Mouse (Mus musculus): ENCODE measurements around the gene Ankfy1.

Ankfy1 gene

GRCm38 (mm10) chr11:72801182-72801581 lies 111.4 kb downstream of the Ankfy1 start:
- no peak for TF ChIP-seq CTCF (conservative IDR thresholded peaks at IDR 0.05; ENCODE audit: low read length)
- no peak for TF ChIP-seq POU5F1 (IDR thresholded peaks at IDR 0.05; ENCODE audit: borderline replicate concordance, low read length)
- no peak for TF ChIP-seq NANOG (IDR thresholded peaks at IDR 0.05; ENCODE audit: borderline replicate concordance, low read length)
- H3K9me3 ChIP-seq (ENCODE audit: low read length) = no peaks in the 10 kb centered on the region

GRCm38 (mm10) chr11:72803038-72803437 lies 113.2 kb downstream of the Ankfy1 start:
- Histone ChIP-seq H3K27me3 (ENCODE audit: insufficient read depth, low read length) (no peaks in the 10 kb centered on the region), H3K36me3 (ENCODE audit: insufficient read depth, low read length) (no peaks in the 10 kb centered on the region), H3K9me3 (ENCODE audit: low read length) (no peaks in the 10 kb centered on the region), H3K4me1 (replicated peaks; ENCODE audit: low read depth, low read length) (peaks cover 11% of the 10 kb centered on the region), H3K4me3 (replicated peaks; ENCODE audit: low read length) (no peak overlapping the region)
- TF ChIP-seq POU5F1 (IDR thresholded peaks at IDR 0.05; ENCODE audit: borderline replicate concordance, low read length) = no peak
- TF ChIP-seq CTCF (conservative IDR thresholded peaks at IDR 0.05; ENCODE audit: low read length) = no peak
- no peak for TF ChIP-seq NANOG (IDR thresholded peaks at IDR 0.05; ENCODE audit: borderline replicate concordance, low read length)

More at GRCm38 (mm10) chr11:72801182-72801581, 111.4 kb downstream of the Ankfy1 start:
- Histone ChIP-seq H3K4me3 (replicated peaks; ENCODE audit: low read length) (no peak overlapping the region), H3K4me1 (replicated peaks; ENCODE audit: low read depth, low read length) (peaks cover 15% of the 10 kb centered on the region), H3K36me3 (ENCODE audit: insufficient read depth, low read length) (no peaks in the 10 kb centered on the region), H3K27me3 (ENCODE audit: insufficient read depth, low read length) (no peaks in the 10 kb centered on the region)

- TF ChIP-seq NANOG (IDR thresholded peaks at IDR 0.05; ENCODE audit: borderline replicate concordance, low read length) = no peak
- Histone ChIP-seq H3K27me3 (ENCODE audit: insufficient read depth, low read length) (no peaks in the 10 kb centered on the region), H3K36me3 (ENCODE audit: insufficient read depth, low read length) (no peaks in the 10 kb centered on the region), H3K4me3 (replicated peaks; ENCODE audit: low read length) (no peak overlapping the region), H3K4me1 (replicated peaks; ENCODE audit: low read depth, low read length) (peaks cover 11% of the 10 kb centered on the region), H3K9me3 (ENCODE audit: low read length) (no peaks in the 10 kb centered on the region)
These were observed 114.8 kb downstream of the Ankfy1 start for GRCm38 (mm10) chr11:72804586-72804985.

- Histone ChIP-seq H3K9me3 (ENCODE audit: low read length) (no peaks in the 10 kb centered on the region), H3K36me3 (ENCODE audit: insufficient read depth, low read length) (no peaks in the 10 kb centered on the region), H3K4me1 (replicated peaks; ENCODE audit: low read depth, low read length) (peaks cover 11% of the 10 kb centered on the region), H3K27me3 (ENCODE audit: insufficient read depth, low read length) (no peaks in the 10 kb centered on the region), H3K4me3 (replicated peaks; ENCODE audit: low read length) (no peak overlapping the region)
- no peak for TF ChIP-seq NANOG (IDR thresholded peaks at IDR 0.05; ENCODE audit: borderline replicate concordance, low read length)
- no peak for TF ChIP-seq POU5F1 (IDR thresholded peaks at IDR 0.05; ENCODE audit: borderline replicate concordance, low read length)
- no peak for TF ChIP-seq CTCF (conservative IDR thresholded peaks at IDR 0.05; ENCODE audit: low read length)
These were observed 115.4 kb downstream of the Ankfy1 start for GRCm38 (mm10) chr11:72805232-72805631.

GRCm38 (mm10) chr11:72806556-72806955 lies 116.8 kb downstream of the Ankfy1 start:
- Histone ChIP-seq H3K4me1 (replicated peaks; ENCODE audit: low read depth, low read length) (peaks cover 11% of the 10 kb centered on the region), H3K36me3 (ENCODE audit: insufficient read depth, low read length) (no peaks in the 10 kb centered on the region), H3K9me3 (ENCODE audit: low read length) (no peaks in the 10 kb centered on the region), H3K27me3 (ENCODE audit: insufficient read depth, low read length) (no peaks in the 10 kb centered on the region), H3K4me3 (replicated peaks; ENCODE audit: low read length) (no peak overlapping the region)
- TF ChIP-seq POU5F1 (IDR thresholded peaks at IDR 0.05; ENCODE audit: borderline replicate concordance, low read length) = no peak
- TF ChIP-seq CTCF (conservative IDR thresholded peaks at IDR 0.05; ENCODE audit: low read length) = no peak
- no peak for TF ChIP-seq NANOG (IDR thresholded peaks at IDR 0.05; ENCODE audit: borderline replicate concordance, low read length)

- no peak for TF ChIP-seq NANOG (IDR thresholded peaks at IDR 0.05; ENCODE audit: borderline replicate concordance, low read length)
- no peak for TF ChIP-seq POU5F1 (IDR thresholded peaks at IDR 0.05; ENCODE audit: borderline replicate concordance, low read length)
- TF ChIP-seq CTCF (conservative IDR thresholded peaks at IDR 0.05; ENCODE audit: low read length) = no peak
- no peaks in the 10 kb centered on the region for H3K27me3 ChIP-seq (ENCODE audit: insufficient read depth, low read length)
These were observed 118.2 kb downstream of the Ankfy1 start for GRCm38 (mm10) chr11:72807992-72808391.

GRCm38 (mm10) chr11:72813687-72814086 lies 123.9 kb downstream of the Ankfy1 start:
- Histone ChIP-seq H3K4me3 (replicated peaks; ENCODE audit: low read length) (no peak overlapping the region), H3K9me3 (ENCODE audit: low read length) (no peaks in the 10 kb centered on the region), H3K27me3 (ENCODE audit: insufficient read depth, low read length) (no peaks in the 10 kb centered on the region), H3K4me1 (replicated peaks; ENCODE audit: low read depth, low read length) (no peaks in the 10 kb centered on the region), H3K36me3 (ENCODE audit: insufficient read depth, low read length) (peaks cover 3% of the 10 kb centered on the region; the same call in 1 of the 2 replicates)
- no peak for TF ChIP-seq NANOG (IDR thresholded peaks at IDR 0.05; ENCODE audit: borderline replicate concordance, low read length)
- no peak for TF ChIP-seq CTCF (conservative IDR thresholded peaks at IDR 0.05; ENCODE audit: low read length)
- TF ChIP-seq POU5F1 (IDR thresholded peaks at IDR 0.05; ENCODE audit: borderline replicate concordance, low read length) = no peak

More at GRCm38 (mm10) chr11:72807992-72808391, 118.2 kb downstream of the Ankfy1 start:
- Histone ChIP-seq H3K4me1 (replicated peaks; ENCODE audit: low read depth, low read length) (peaks cover 11% of the 10 kb centered on the region), H3K36me3 (ENCODE audit: insufficient read depth, low read length) (no peaks in the 10 kb centered on the region), H3K4me3 (replicated peaks; ENCODE audit: low read length) (no peak overlapping the region), H3K9me3 (ENCODE audit: low read length) (no peaks in the 10 kb centered on the region)

GRCm38 (mm10) chr11:72814188-72814587 lies 124.4 kb downstream of the Ankfy1 start:
- no peaks in the 10 kb centered on the region for H3K27me3 ChIP-seq (ENCODE audit: insufficient read depth, low read length)
- H3K4me3 ChIP-seq (replicated peaks; ENCODE audit: low read length) = no peak overlapping the region
- H3K9me3 ChIP-seq (ENCODE audit: low read length) = no peaks in the 10 kb centered on the region
- TF ChIP-seq CTCF (conservative IDR thresholded peaks at IDR 0.05; ENCODE audit: low read length) (peak; percentile 54), POU5F1 (IDR thresholded peaks at IDR 0.05; ENCODE audit: borderline replicate concordance, low read length) (no peak)
- H3K36me3 ChIP-seq (ENCODE audit: insufficient read depth, low read length) = peaks cover 7% of the 10 kb centered on the region; the same call in 1 of the 2 replicates
- 0 out of 2 replicates have a peak, but pooled peaks cover 2% of the 10 kb centered on the region for H3K4me1 ChIP-seq (replicated peaks; ENCODE audit: low read depth, low read length)

GRCm38 (mm10) chr11:72816859-72817258 lies 127.1 kb downstream of the Ankfy1 start:
- no peaks in the 10 kb centered on the region for H3K27me3 ChIP-seq (ENCODE audit: insufficient read depth, low read length)
- H3K4me3 ChIP-seq (replicated peaks; ENCODE audit: low read length) = no peak overlapping the region
- TF ChIP-seq CTCF (conservative IDR thresholded peaks at IDR 0.05; ENCODE audit: low read length) = no peak
- TF ChIP-seq POU5F1 (IDR thresholded peaks at IDR 0.05; ENCODE audit: borderline replicate concordance, low read length) = no peak
- no peak for TF ChIP-seq NANOG (IDR thresholded peaks at IDR 0.05; ENCODE audit: borderline replicate concordance, low read length)
- H3K36me3 ChIP-seq (ENCODE audit: insufficient read depth, low read length) = peaks cover 14% of the 10 kb centered on the region
- H3K9me3 ChIP-seq (ENCODE audit: low read length) = no peaks in the 10 kb centered on the region
- H3K4me1 ChIP-seq (replicated peaks; ENCODE audit: low read depth, low read length) = 0 out of 2 replicates have a peak, but pooled peaks cover 2% of the 10 kb centered on the region
